Mouse (Mus musculus): ENCODE data around the gene Tmsb10. TPM values are rescaled to one million over a fixed set of nuclear protein-coding genes. Genes with fewer than 3 reads are reported as not detected.

Tmsb10 gene
- 65.6 and 107 TPM in 2 replicates for polyA plus RNA-seq (2012; rRNA removed; ENCODE audit: low replicate concordance)

DNA sequence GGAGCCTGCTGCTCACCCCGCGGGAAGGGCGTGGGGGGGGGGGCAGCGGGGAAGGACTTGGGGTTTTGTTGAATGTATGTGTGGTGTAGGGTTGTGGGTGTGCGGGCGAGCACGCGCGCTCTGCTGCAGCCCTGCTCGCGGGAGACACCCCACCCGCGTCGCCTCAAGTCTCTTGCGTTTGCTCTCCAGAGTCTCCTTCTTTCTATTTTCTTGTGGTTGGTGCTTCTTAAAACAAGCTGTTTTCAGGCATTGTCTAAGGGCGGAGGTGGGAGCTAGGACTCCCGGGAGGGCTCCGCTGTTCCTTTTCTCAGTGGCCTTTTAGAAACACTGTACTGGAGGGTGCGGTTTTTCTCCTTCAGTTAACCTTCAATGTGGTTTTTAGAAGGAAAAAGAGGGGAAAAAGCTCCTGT, at the start of gene Tmsb10:
Gene Tmsb10, minus strand, starts transcription at position 87 of the 410 bp plus-strand sequence.

Other genes with a start within 250 kb of the Tmsb10 start
- 26.3 and 37.2 TPM in 2 replicates for gene Tcf7l1, start 169.5 kb downstream of the Tmsb10 start, polyA plus RNA-seq (2012; rRNA removed; ENCODE audit: low replicate concordance)
- gene Kcmf1, start 58.8 kb downstream of the Tmsb10 start, polyA plus RNA-seq (2012; rRNA removed; ENCODE audit: low replicate concordance): 85.7 and 157 TPM in 2 replicates

Data from subcutaneous adipose tissue, adult 2 months (tissue).